Comparison of ENCODE assay signal across 10 mouse cellular contexts in the genomic region with DNA sequence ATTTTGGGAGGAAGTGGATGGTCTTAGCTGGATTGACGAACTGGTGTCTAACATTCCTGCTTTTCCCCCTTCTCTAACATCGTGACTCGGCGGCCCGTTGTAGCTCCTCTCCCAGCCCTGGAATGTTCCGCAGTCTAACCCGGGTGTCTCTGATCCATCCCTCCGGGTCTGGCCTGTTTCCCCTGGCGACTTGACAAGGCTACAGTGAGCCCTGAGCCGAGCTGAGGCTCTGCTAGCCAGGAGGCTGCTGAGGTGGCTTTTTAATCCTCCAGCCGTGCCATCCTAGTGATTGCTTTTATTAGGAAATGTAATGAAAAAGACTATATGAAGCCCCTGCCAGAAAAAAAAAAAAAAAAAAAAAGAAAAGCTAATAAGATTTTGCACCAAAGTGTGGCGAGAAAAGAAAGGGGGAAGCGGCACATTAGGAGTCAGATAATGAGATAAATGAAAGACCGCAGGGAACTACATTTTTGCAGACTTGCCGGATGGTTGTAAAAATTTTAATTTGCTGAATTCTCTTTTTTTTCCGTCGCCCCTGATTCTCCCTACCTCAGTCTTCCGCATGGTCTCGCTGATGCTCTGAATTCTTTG. TPM values are rescaled to one million over a fixed set of nuclear protein-coding genes. Genes with fewer than 3 reads are reported as not detected.
DNase-seq lines count a peak whose midpoint lies in the region; ATAC-seq and TF ChIP-seq lines count a peak whose summit lies in the region.
"Had no signal": no experiment of that assay in that cellular context is flagged by ENCODE, and none has a peak within 500 bp of the region (broad histone marks: within the 10 kb centered on the region; RNA-seq: fewer than 3 reads in every experiment).

No protein-coding gene starts in this region.

- H3K4me2 ChIP-seq in heart, embryonic 12.5 days, result no peak overlapping the region
- H3K4me2 ChIP-seq in forebrain, embryonic 12.5 days, result 0 out of 2 replicates have a peak overlapping the region, but pooled peaks have one; percentile 4
- H3K4me2 ChIP-seq in stomach, postnatal 0 days (replicated peaks; ENCODE audit: low read depth), result no peak overlapping the region

- DNase-seq in heart, adult 18-20 months, result peak; percentile 14 to 28
- peak; percentile 28 for DNase-seq in NIH3T3 (ENCODE audit: low read depth)
- peak; percentile 52 for DNase-seq in lung, postnatal 10 days
- DNase-seq in stomach, postnatal 0 days (ENCODE audit: low spot score), result no peak
- no peak for DNase-seq in thymus, adult 18-20 months
- no peak for DNase-seq in heart, postnatal 10 days

- TF ChIP-seq EP300 in stomach, postnatal 0 days (optimal IDR thresholded peaks at IDR 0.05), result no peak

- H3K27ac ChIP-seq in heart, embryonic 12.5 days (ENCODE audit: poor library complexity, severe bottlenecking), result no peak overlapping the region
- peak overlapping the region; percentile 80 for H3K27ac ChIP-seq in forebrain, embryonic 12.5 days
- no peak overlapping the region for H3K27ac ChIP-seq in stomach, postnatal 0 days (replicated peaks)
- H3K27ac ChIP-seq: macrophage had no signal

- no peak for TF ChIP-seq CTCF in stomach, postnatal 0 days (IDR thresholded peaks at IDR 0.05; ENCODE audit: low read depth)

- ATAC-seq in heart, embryonic 12.5 days (ENCODE audit: insufficient number of reproducible peaks, low FRiP score), result no peak
- ATAC-seq in forebrain, embryonic 12.5 days (ENCODE audit: low FRiP score), result no peak
- ATAC-seq in stomach, postnatal 0 days (ENCODE audit: low FRiP score, low TSS enrichment), result no peak

- peaks cover 16% of the 10 kb centered on the region for H3K4me1 ChIP-seq in heart, embryonic 12.5 days (replicated peaks)
- peaks cover 49% of the 10 kb centered on the region for H3K4me1 ChIP-seq in forebrain, embryonic 12.5 days
- H3K4me1 ChIP-seq in stomach, postnatal 0 days (replicated peaks; ENCODE audit: control insufficient read depth, insufficient read depth), result no peaks in the 10 kb centered on the region; the same call in 1 of the 2 replicates

- WGBS in heart, embryonic 12.5 days, result 25% methylated on average over 19 of the region's 19 CpGs
- WGBS in forebrain, embryonic 12.5 days, result 26% methylated on average over 19 of the region's 19 CpGs
- WGBS in stomach, postnatal 0 days, result 51% methylated on average over 19 of the region's 19 CpGs

- H3K9me3 ChIP-seq in heart, embryonic 12.5 days (replicated peaks), result no peaks in the 10 kb centered on the region
- H3K9me3 ChIP-seq in forebrain, embryonic 12.5 days, result no peaks in the 10 kb centered on the region
- H3K9me3 ChIP-seq in stomach, postnatal 0 days (ENCODE audit: control insufficient read depth, low read length), result no peaks in the 10 kb centered on the region

- H3K36me3 ChIP-seq in heart, embryonic 12.5 days, result no peaks in the 10 kb centered on the region
- H3K36me3 ChIP-seq in forebrain, embryonic 12.5 days (replicated peaks), result no peaks in the 10 kb centered on the region
- no peaks in the 10 kb centered on the region for H3K36me3 ChIP-seq in stomach, postnatal 0 days (ENCODE audit: control insufficient read depth, insufficient read depth, low read length)

- H3K27me3 ChIP-seq in heart, embryonic 12.5 days (replicated peaks), result peaks cover 37% of the 10 kb centered on the region
- H3K27me3 ChIP-seq in forebrain, embryonic 12.5 days, result peaks cover 10% of the 10 kb centered on the region; the same call in 1 of the 2 replicates
- no peaks in the 10 kb centered on the region for H3K27me3 ChIP-seq in stomach, postnatal 0 days (ENCODE audit: control insufficient read depth, insufficient read depth, low read length)

- no peak overlapping the region for H3K4me3 ChIP-seq in heart, embryonic 12.5 days
- H3K4me3 ChIP-seq in forebrain, embryonic 12.5 days (replicated peaks), result no peak overlapping the region
- no peak overlapping the region for H3K4me3 ChIP-seq in stomach, postnatal 0 days (ENCODE audit: low read depth, low read length)

- intact Hi-C loops in heart, postnatal 10 days (cut with DNase I), result no loop called here

- no peak overlapping the region for H3K9ac ChIP-seq in heart, embryonic 12.5 days
- no peak overlapping the region for H3K9ac ChIP-seq in forebrain, embryonic 12.5 days
- no peak overlapping the region for H3K9ac ChIP-seq in stomach, postnatal 0 days (ENCODE audit: low read length)

RNA-seq across cellular contexts. Expression of gene Pipox, which starts 12.3 kb away (rescaled TPM):
- total RNA-seq in heart, adult 18-20 months (2021), result under 1 TPM; 0.50 to 0.87 TPM
- polyA plus RNA-seq in heart, embryonic 12.5 days (2016; fragmentation: Nextera tagmentation; extraction: Ambion mirVana), result 2.3 and 3.1 TPM in 2 replicates
- polyA plus RNA-seq in forebrain, embryonic 12.5 days (2016; fragmentation: Nextera tagmentation; extraction: Ambion mirVana), result 14.5 and 16.5 TPM in 2 replicates
- polyA plus RNA-seq in stomach, postnatal 0 days (2015; fragmentation: Nextera tagmentation; extraction: Ambion mirVana), result 8.4 and 10.1 TPM in 2 replicates
- 1 to 10 TPM; 1.2 to 1.4 TPM for total RNA-seq in heart, postnatal 10 days (2021)
- polyA plus RNA-seq: macrophage had no signal

RNA-seq across cellular contexts. Expression of gene Sez6, which starts 24.4 kb away (rescaled TPM):
- total RNA-seq in heart, adult 18-20 months (2021), result under 1 TPM; 0.12 to 0.31 TPM
- 0.18 TPM in 1 of 2 replicates, not detected in the other for polyA plus RNA-seq in heart, embryonic 12.5 days (2016; fragmentation: Nextera tagmentation; extraction: Ambion mirVana)
- 54.0 and 62.2 TPM in 2 replicates for polyA plus RNA-seq in forebrain, embryonic 12.5 days (2016; fragmentation: Nextera tagmentation; extraction: Ambion mirVana)
- polyA plus RNA-seq in stomach, postnatal 0 days (2015; fragmentation: Nextera tagmentation; extraction: Ambion mirVana), result 1.2 and 1.4 TPM in 2 replicates
- under 1 TPM; 0.22 to 0.64 TPM for total RNA-seq in heart, postnatal 10 days (2021)
- polyA plus RNA-seq: macrophage; spleen, adult 2 months had no signal

Comparison
In these comparisons a context has a peak if more than half of its experiments do, and no peak if none do; other contexts are left out.
1. DNase-seq: peak in heart, adult 18-20 months (2 of 2), NIH3T3 (single experiment) and lung, postnatal 10 days (single experiment); none in stomach, postnatal 0 days (single experiment), thymus, adult 18-20 months (0 of 2) and heart, postnatal 10 days (0 of 2).
2. RNA of gene Sez6, which starts 24.4 kb away (polyA plus RNA-seq): 54.0 to 62.2 TPM in forebrain, embryonic 12.5 days; 1.2 to 1.4 TPM in stomach, postnatal 0 days and 0.18 TPM in heart, embryonic 12.5 days; every median in the first group is over 10 times any median in the second.